Mouse (Mus musculus): ENCODE measurements around the gene Ugt2a1.

DNA sequence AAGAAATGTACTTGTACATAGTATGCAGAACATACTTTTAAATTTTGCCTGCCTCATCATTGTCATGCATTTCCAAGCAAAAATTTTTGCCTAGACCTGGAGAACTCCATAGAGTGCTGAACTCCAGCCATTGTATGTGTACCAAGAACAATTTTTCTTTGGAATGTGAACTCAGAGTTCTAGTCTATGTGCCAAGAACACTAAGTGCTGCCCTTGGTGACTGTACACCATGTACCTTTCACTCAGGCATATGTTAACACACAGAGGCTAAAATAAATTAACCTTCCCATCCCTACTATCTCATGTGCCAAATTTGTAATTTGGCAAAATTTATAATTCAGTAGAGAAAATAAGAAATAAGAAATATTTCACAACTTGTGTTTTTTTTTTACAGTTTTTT, 8.3 kb upstream of the Ugt2a1 start:
- TF ChIP-seq CTCF (IDR thresholded peaks at IDR 0.05; ENCODE audit: control insufficient read depth, insufficient read depth, low read length), result no peak
- TF ChIP-seq POLR2A (IDR thresholded peaks at IDR 0.05; ENCODE audit: borderline replicate concordance, control insufficient read depth, low read depth, low read length), result no peak
